Mouse (Mus musculus): ENCODE data around the gene Fscb. TPM values are rescaled to one million over a fixed set of nuclear protein-coding genes. Genes with fewer than 3 reads are reported as not detected.

The Fscb gene
- total RNA-seq (2021) = not detected
- long read RNA-seq, experiment 1 = 0 reads
- long read RNA-seq, experiment 2 = 0 reads

DNA sequence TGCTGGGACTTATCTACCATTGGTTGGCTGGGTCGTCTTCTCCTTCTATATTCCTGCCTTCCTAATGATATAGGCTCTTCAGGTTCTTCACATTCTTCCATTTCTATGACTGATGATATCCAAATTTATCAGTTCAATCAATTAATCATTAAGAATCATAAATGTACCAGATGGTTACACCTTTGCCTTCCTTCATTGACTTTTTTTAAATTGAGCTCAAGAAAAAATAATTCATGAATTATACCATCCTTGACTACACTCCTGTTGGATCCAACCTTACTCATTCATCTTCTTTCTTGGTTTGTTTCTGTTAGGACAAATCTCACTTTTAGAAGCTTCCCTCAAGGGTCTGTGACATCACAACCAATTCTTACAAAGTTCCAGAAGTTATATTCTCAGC lies at the start of gene Fscb:
Fscb (minus strand) TSS at position 101 of the 400 bp plus-strand sequence.
- no peak for DNase-seq

DNA sequence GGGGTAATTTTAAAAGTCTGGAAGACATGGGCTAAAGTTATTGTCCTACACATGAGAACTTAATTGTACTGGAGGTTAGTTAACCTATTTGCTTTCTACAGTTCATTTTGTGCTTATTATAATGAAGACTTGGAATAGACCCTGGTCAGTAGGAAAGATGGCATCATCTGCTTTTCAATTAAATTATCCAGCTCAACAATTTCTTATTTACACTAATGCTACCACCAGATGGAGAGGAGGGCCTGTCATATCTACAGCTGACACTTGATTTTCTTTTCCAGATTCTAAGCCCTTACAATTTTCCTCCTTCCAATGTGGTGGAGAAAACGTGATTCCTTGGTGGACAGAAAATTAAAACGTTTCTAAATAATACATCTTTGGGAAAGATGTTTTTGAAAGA lies 42.3 kb upstream of the Fscb start:
- no peak for DNase-seq

DNA sequence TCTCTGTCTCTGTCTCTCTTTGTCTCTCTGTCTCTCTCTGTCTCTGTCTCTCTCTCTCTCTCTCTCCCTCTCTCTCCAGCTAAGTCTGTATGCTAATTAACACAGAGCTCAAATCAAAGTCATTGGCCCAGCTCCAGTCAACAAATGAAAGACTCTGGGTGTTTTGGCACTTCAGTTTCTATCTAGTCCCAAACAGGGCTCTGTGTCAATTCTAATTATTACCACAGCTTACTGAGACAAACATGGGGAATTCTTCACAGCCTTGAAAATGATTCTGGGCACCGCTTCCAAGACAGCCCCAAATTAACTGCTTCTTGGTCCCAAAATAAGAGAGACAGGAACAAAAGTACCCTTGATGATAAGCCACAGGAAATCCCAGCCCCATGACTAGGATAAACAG lies 38.9 kb upstream of the Fscb start:
- DNase-seq = no peak

DNA sequence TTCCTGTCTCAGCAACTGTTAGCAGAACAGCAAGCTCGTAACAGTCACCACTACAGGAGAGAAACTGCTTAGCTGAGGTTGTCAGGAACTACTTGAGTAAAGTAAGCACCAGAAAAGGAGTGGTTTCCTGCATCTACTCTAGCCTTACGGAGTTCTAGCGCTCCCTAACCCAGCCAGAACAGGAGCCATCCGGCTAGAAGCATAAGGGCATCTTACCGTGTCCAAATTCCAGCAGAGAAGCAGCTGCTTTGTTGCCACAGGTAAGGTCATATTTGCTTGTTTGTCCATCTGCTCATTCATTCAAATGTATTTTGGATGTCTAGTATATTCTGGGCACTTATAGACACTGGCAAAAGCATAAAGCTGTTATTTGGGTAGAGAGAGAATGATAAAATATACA lies 23.2 kb upstream of the Fscb start:
- DNase-seq = no peak

DNA sequence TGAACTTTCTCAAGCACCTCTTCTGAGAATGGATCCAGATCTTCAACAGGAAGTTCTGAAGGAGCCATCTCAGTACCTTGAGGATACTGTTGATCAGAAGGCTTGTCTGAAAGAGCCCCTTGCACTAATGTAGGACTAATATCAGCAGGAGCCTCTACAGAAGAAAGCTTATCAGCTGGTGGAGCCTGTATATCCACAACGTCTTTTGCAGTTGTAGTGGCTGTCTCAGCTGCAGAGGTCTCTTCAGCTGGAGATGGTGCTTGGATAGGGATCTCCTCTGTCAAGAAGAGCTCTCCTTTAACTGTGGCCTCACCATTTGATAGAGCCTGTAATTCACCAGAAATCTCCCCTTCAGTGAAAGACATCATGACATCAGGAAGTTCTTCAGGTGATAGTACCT lies 875 bp downstream of the Fscb start:
- no peak for DNase-seq

DNA sequence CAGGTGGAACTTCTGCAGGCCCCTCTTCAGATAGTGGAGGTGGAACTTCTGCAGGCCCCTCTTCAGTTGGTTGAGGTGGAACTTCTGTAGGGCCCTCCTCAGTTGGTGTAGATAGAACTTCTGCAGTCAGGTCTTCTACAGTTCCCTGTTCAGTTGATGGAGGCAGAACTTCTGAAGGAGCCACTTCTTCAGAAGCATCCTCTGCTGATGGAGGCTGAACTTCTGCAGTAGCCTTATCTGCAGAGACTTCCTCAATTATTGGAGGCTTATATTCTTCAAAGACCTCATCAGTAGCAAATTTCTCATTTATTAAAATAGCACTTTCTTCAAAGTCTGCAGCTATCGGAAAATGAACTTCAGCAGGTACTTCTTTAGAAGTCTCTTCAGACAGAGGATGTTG lies 1.4 kb downstream of the Fscb start:
- no peak for DNase-seq

DNA sequence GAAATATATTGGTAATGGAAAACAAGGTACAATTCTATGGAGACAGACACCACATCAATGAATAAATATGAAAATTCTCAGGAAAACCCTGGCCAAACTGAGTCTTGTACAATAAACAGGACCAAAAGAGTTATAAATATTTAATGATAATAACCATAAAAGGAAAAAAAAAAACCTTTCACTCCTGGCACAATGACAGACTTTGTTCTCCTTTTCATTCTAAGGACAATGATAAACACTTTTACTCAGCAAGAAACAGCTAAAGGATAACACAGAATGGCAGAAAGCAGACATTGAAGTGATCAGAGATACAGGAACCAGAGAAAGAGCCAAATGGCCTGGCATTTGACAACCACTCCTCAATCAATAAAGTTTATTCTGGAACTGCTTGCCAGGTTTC lies 19.3 kb downstream of the Fscb start:
- DNase-seq = no peak

DNA sequence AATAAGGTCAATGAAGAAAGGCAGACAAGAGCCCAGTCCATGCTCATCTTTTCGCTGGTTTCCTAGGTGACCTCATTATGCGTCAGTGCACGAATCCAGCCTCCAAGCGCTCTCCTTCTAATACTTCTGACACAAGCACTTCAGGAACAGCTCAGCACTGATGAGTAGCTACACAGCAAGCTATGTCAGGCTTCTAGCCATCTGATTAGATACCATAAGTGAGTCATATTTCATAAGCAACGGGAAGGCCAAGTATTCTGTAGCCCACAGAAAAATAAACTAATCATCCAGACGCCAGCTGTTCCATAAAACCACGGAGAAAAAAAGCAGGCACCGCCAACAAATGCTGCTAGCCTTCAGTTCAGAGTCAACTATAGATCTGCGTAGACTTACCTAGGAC lies 24.6 kb downstream of the Fscb start:
- DNase-seq = peak in 1 of 2 experiments; percentile 2

DNA sequence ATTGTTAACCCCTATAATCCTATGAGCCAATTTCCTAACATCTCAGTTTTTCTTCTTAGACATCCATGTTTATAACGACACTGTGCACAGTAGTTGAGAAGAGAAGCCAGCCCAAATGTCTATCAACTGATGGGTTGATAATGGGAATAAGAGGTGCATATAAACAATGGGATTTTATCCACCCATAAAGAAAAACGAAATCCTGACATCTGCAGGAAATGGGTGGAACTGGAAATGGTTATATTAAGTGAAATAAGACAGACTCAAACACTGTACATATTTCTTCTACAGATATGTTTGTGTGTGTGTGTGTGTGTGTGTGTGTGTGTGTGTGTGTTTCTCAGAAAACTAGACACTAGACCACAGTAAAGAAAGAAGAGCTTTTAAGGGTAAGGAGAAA lies 37.8 kb downstream of the Fscb start:
- DNase-seq = no peak

All from heart, adult 18-20 months (tissue).